Mouse (Mus musculus) CH12.LX (cell line): ENCODE measurements around the gene Pfas. TPM values are rescaled to one million over a fixed set of nuclear protein-coding genes. Genes with fewer than 3 reads are reported as not detected.
A peak's percentile ranks its signal among the peaks of the same experiment; 100 is the strongest.
"Not testable (repeated sequence)": the region's sequence is repeated elsewhere in the genome, so short reads cannot be mapped to it uniquely, and the experiment has no call there.

Experiments
- DNase-seq: peaks from one replicate; pipeline ENCODE4 v3.0.0-alpha.2; 2013; ENCODE audit errors: extremely low read depth
- H3K27ac ChIP-seq: 2 replicates; pipeline ENCODE4 v1.5.1; 2012; ENCODE audit warnings: low read depth, mild to moderate bottlenecking, control low read depth, moderate library complexity; ENCODE audit not compliant: insufficient read depth
- H3K27me3 ChIP-seq: replicated peaks from 2 replicates; pipeline ENCODE3; 2012; ENCODE audit warnings: inconsistent platforms
- H3K36me3 ChIP-seq, 2 experiments: replicated peaks in 1 of 2; 2 replicates each; pipeline versions ENCODE3 to v1.6.1; 2012; ENCODE audit warnings: inconsistent platforms in 1 of 2, low read length in 1 of 2, mild to moderate bottlenecking in 1 of 2, mixed read lengths in 1 of 2, moderate library complexity in 1 of 2; ENCODE audit not compliant: control insufficient read depth in 1 of 2, insufficient read depth in 1 of 2
- H3K4me1 ChIP-seq, 2 experiments: 2 replicates each; pipeline ENCODE4 v1.6.1; 2012; ENCODE audit warnings: inconsistent platforms in 1 of 2, moderate library complexity in 1 of 2; ENCODE audit not compliant: insufficient read depth in 2 of 2, control insufficient read depth in 1 of 2
- H3K4me2 ChIP-seq: 2 replicates; pipeline ENCODE4 v1.6.1; 2012; ENCODE audit warnings: low read depth, mild to moderate bottlenecking, control low read depth; ENCODE audit not compliant: poor library complexity, insufficient read depth, severe bottlenecking
- H3K4me3 ChIP-seq, 3 experiments: fragments of 150-350 bp in 1 of 3; sonication (generic) in 1 of 3; replicated peaks in 1 of 3; 2 replicates each; pipeline versions ENCODE3 to v1.5.1; 2011 to 2012; ENCODE audit warnings: low read depth in 2 of 3, low read length in 2 of 3, mild to moderate bottlenecking in 2 of 3, moderate library complexity in 2 of 3, control low read depth in 1 of 3, improper control_type of control experiment in 1 of 3, inconsistent platforms in 1 of 3, mixed read lengths in 1 of 3; ENCODE audit not compliant: poor library complexity in 1 of 3
- H3K79me2 ChIP-seq: replicated peaks from 2 replicates; pipeline ENCODE4 v1.6.1; 2012; ENCODE audit warnings: mild to moderate bottlenecking, moderate library complexity; ENCODE audit not compliant: control insufficient read depth, poor library complexity, insufficient read depth, severe bottlenecking; ENCODE audit errors: extremely low read depth
- H3K9ac ChIP-seq: 2 replicates; pipeline ENCODE4 v1.6.1; 2012; ENCODE audit warnings: low read depth, mild to moderate bottlenecking, control low read depth, moderate library complexity; ENCODE audit not compliant: insufficient read depth
- H3K9me3 ChIP-seq: replicated peaks from 2 replicates; pipeline ENCODE3; 2012; ENCODE audit warnings: low read length, inconsistent platforms, mixed read lengths
- BHLHE40 ChIP-seq: IDR thresholded peaks from 2 replicates; pipeline ENCODE4 v1.6.1; 2011; ENCODE audit warnings: mild to moderate bottlenecking, low read depth, low read length, improper control_type of control experiment
- CHD1 ChIP-seq: IDR thresholded peaks from 2 replicates; pipeline ENCODE4 v1.6.1; 2012; ENCODE audit warnings: low read depth, low read length, improper control_type of control experiment, inconsistent platforms
- CTCF ChIP-seq, 2 experiments: IDR thresholded peaks in 1 of 2; conservative IDR thresholded peaks in 1 of 2; 2 replicates each; pipeline ENCODE4 v1.5.1; 2011 to 2012; ENCODE audit warnings: low read depth in 2 of 2, low read length in 2 of 2, improper control_type of control experiment in 1 of 2, inconsistent platforms in 1 of 2, mild to moderate bottlenecking in 1 of 2, moderate library complexity in 1 of 2
- ELF1 ChIP-seq: IDR thresholded peaks from 2 replicates; pipeline ENCODE4 v1.6.1; 2014; ENCODE audit warnings: low read depth, mild to moderate bottlenecking, inconsistent platforms, low read length, improper control_type of control experiment
- HCFC1 ChIP-seq: IDR thresholded peaks from 2 replicates; pipeline ENCODE4 v1.6.1; 2012; ENCODE audit warnings: low read depth, mild to moderate bottlenecking, inconsistent platforms, low read length, improper control_type of control experiment
- IRF4 ChIP-seq: IDR thresholded peaks from 2 replicates; pipeline ENCODE4 v1.6.1; 2014; ENCODE audit warnings: low read depth, mild to moderate bottlenecking, inconsistent platforms, low read length, improper control_type of control experiment
- MXI1 ChIP-seq: IDR thresholded peaks from 2 replicates; pipeline ENCODE4 v1.6.1; 2011; ENCODE audit warnings: mild to moderate bottlenecking, low read depth, low read length, improper control_type of control experiment
- PAX5 ChIP-seq: IDR thresholded peaks from 2 replicates; pipeline ENCODE4 v1.6.1; 2012; ENCODE audit warnings: low read length, inconsistent platforms, mixed read lengths
- POLR2A ChIP-seq: IDR thresholded peaks from 2 replicates; pipeline ENCODE4 v1.6.1; 2011; ENCODE audit warnings: low read depth, mild to moderate bottlenecking, improper control_type of control experiment, low read length
- RAD21 ChIP-seq: IDR thresholded peaks from 2 replicates; pipeline ENCODE4 v1.6.1; 2011; ENCODE audit warnings: low read depth, mild to moderate bottlenecking, low read length, improper control_type of control experiment, moderate library complexity
- TBP ChIP-seq: conservative IDR thresholded peaks from 2 replicates; pipeline ENCODE4 v1.6.1; 2011; ENCODE audit warnings: low read depth, low read length, improper control_type of control experiment
- UBTF ChIP-seq: IDR thresholded peaks from 2 replicates; pipeline ENCODE4 v1.6.1; 2012; ENCODE audit warnings: low read depth, mild to moderate bottlenecking, inconsistent platforms, low read length, improper control_type of control experiment, moderate library complexity
- USF2 ChIP-seq: conservative IDR thresholded peaks from 2 replicates; pipeline ENCODE4 v1.6.1; 2011; ENCODE audit warnings: low read depth, low read length, improper control_type of control experiment
- ZC3H11A ChIP-seq: IDR thresholded peaks from 2 replicates; pipeline ENCODE4 v1.6.1; 2012; ENCODE audit warnings: low read depth, mild to moderate bottlenecking, inconsistent platforms, low read length, improper control_type of control experiment
- ZMIZ1 ChIP-seq: IDR thresholded peaks from 2 replicates; pipeline ENCODE4 v1.6.1; 2012; ENCODE audit warnings: low read depth, mild to moderate bottlenecking, inconsistent platforms, low read length, improper control_type of control experiment
- ZNF384 ChIP-seq: IDR thresholded peaks from 2 replicates; pipeline ENCODE4 v1.6.1; 2012; ENCODE audit warnings: low read depth, low read length, improper control_type of control experiment, inconsistent platforms
- dilution Hi-C: fragments of 300-500 bp; cut with MboI; formaldehyde crosslinking; loops from 2 replicates; pipeline ENCODE4 v1.14.3; 2020; ENCODE audit warnings: low sequenced_read_pairs; ENCODE audit not compliant: extremely low pct_unique_long_range_greater_than_20kb, extremely low pct_ligation_motif_present
- in situ Hi-C: fragments of 300-500 bp; cut with MboI; formaldehyde crosslinking; loops from 3 replicates; pipeline ENCODE4 v1.14.3; 2019; ENCODE audit warnings: low sequenced_read_pairs, low pct_ligation_motif_present, low pct_unique_long_range_greater_than_20kb, mixed read lengths
- polyA plus RNA-seq: library from polyadenylated mRNA; unstranded; fragments of >175 nt; gene quantifications from 2 replicates; pipeline ENCODE4 v1.2.1, GENCODE M21; 2012; ENCODE audit warnings: low read depth; ENCODE audit not compliant: insufficient read length
- total RNA-seq, 2 experiments: library from RNA; depleted of rRNA; stranded (reverse); fragments of 300-350 nt in 1 of 2; fragments of >200 nt in 1 of 2; gene quantifications; 2 replicates each; pipeline ENCODE4 v1.2.3; 2012 to 2014

Pfas gene
- total and polyA plus RNA-seq, 3 experiments = 61.9 to 110 (median 72.9) TPM

DNA sequence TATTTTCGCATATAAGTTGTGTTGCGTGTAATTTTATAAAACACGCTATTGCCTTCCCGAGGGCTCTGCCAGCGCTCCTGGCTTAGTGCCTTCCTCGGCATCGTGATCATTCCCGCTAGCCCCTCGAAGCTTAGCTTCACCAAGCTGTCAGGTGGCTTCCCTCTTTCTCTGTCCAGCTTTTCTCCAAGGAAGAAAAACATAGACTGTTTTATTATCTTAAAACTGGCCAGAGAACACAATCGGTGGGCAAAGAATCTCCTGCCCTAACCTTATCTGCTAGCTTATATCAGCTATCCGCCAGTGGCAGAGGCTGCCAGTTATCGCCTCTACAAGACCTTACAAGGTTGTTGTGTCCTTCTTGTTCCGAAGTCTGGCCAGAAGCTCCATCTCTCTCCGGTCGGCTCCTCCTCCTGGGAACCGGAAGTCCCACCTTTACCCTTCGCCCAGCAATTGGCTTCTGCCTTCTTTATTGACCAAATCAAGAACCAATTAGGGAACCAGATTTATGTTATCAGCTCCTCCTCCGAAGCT, 3.9 kb upstream of the Pfas start (continued):
- no peak for TF ChIP-seq BHLHE40
- TF ChIP-seq IRF4 = no peak
- peak; percentile 95 for TF ChIP-seq TBP
- TF ChIP-seq RAD21 = no peak
- TF ChIP-seq USF2 = no peak
- TF ChIP-seq ZC3H11A = no peak
- peak; percentile 96 for TF ChIP-seq POLR2A
- TF ChIP-seq ZNF384 = no peak
- TF ChIP-seq ZMIZ1 = no peak; the same call in 1 of the 2 replicates
- TF ChIP-seq CTCF (conservative IDR thresholded peaks at IDR 0.05 in 1 of 2, IDR thresholded peaks at IDR 0.05 in 1 of 2; ENCODE audit: low read depth in 2 of 2, low read length in 2 of 2) = no peak

DNA sequence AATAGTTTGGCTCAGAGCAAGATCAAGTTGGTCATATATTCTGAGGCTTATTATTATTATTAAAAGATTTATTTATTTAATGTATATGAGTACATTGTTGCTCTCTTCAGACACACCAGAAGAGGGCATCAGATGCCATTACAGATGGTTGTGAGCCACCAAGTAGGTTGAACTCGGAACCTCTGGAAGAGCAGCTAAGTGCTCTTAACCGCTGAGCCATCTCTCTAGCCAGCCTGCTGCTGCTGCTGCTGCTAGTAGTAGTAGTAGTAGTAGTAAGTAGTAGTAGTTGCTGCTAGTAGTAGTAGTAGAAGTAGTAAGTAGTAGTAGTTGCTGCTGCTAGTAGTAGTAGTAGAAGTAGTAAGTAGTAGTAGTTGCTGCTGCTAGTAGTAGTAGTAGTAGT, 3.2 kb upstream of the Pfas start:
- H3K36me3 ChIP-seq, H3K27me3 ChIP-seq, dilution Hi-C loops, in situ Hi-C loops, H3K9me3 ChIP-seq: not testable (repeated sequence)
- peaks cover 9 to 29% of the 10 kb centered on the region in 2 experiments for H3K4me1 ChIP-seq
- peak overlapping the region; percentile 92 for H3K27ac ChIP-seq
- H3K4me2 ChIP-seq = peak overlapping the region; percentile 93
- peak; percentile 56 for DNase-seq
- peak overlapping the region; percentile 63 to 73 (median 69) for H3K4me3 ChIP-seq
- peaks cover 19% of the 10 kb centered on the region for H3K79me2 ChIP-seq
- peak overlapping the region; percentile 93 for H3K9ac ChIP-seq
- peak; percentile 72; the same call in 1 of the 2 replicates for TF ChIP-seq ELF1
- TF ChIP-seq CHD1 = peak; percentile 26; the same call in 1 of the 2 replicates
- TF ChIP-seq CTCF (conservative IDR thresholded peaks at IDR 0.05 in 1 of 2, IDR thresholded peaks at IDR 0.05 in 1 of 2; ENCODE audit: low read depth in 2 of 2, low read length in 2 of 2) = peak in 1 of 2 experiments; percentile 50; a peak in 2 of 4 replicates
- TF ChIP-seq UBTF = 0 out of 2 replicates have a peak, but pooled peaks have one; percentile 20
- TF ChIP-seq HCFC1 = peak; percentile 11; the same call in 1 of the 2 replicates
- peak; percentile 94 for TF ChIP-seq TBP

DNA sequence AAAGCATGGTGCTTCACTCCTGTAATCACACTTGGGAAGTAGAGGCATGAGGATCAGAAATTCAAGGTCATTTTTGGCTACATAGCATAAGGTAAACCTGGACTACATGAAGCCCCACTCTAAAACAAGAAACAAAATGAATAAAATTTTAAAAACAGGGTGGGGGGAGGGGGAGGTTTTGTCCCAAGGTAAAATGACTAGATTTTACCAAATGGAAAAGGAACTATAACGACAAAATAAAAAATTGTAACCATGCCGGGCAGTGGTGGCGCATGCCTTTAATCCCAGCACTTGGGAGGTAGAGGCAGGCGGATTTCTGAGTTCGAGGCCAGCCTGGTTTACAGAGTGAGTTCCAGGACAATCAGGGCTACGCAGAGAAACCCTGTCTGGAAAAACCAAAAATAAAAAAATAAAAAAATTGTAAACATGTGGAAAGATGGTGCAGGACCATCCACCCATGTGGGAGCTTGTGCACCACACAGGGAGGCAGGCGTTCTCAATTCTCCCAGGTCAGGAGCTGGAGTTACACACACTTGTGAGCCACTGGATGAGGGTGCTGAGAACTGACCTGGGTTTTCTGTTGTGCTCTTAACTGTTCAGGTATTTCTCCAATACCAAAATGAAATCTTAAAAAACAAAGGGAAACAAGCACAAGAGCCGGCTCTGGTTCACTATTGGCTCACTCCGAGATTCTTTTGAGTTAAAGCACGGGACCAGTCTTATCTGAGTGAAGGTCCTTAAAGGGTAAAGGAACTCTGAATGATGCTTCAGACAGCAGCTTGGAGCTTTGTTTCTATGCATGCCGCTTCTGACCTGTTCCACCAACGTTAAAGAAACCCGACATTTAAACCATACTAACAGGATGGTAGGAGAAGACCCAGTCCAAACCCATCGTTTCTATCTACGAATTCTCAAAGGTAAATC, 2.4 kb upstream of the Pfas start:
- H3K79me2 ChIP-seq = peaks cover 24% of the 10 kb centered on the region
- H3K27ac ChIP-seq = peak overlapping the region; percentile 30; the same call in 1 of the 2 replicates
- TF ChIP-seq PAX5 (no peak), ZNF384 (no peak), TBP (peak; percentile 92), HCFC1 (no peak), MXI1 (0 out of 2 replicates have a peak, but pooled peaks have one; percentile 61), BHLHE40 (peak; percentile 72; the same call in 1 of the 2 replicates)
- in situ Hi-C loops = no loop called here
- DNase-seq = peak; percentile 54
- H3K27me3 ChIP-seq = no peaks in the 10 kb centered on the region
- peaks cover 0 to 14% of the 10 kb centered on the region in 2 experiments for H3K36me3 ChIP-seq
- peak overlapping the region; percentile 93 for H3K4me2 ChIP-seq
- peak overlapping the region; percentile 31 to 73 (median 34) for H3K4me3 ChIP-seq
- peaks cover 9 to 37% of the 10 kb centered on the region in 2 experiments for H3K4me1 ChIP-seq
- H3K9me3 ChIP-seq = no peaks in the 10 kb centered on the region
- peak overlapping the region; percentile 93 for H3K9ac ChIP-seq
- dilution Hi-C loops = no loop called here
